Mouse (Mus musculus) liver, embryonic 15.5 days (tissue): ENCODE data around the gene Fam160a1. TPM values are rescaled to one million over a fixed set of nuclear protein-coding genes. Genes with fewer than 3 reads are reported as not detected.

ENCODE experiments used
- ATAC-seq: fragments of 200-750 bp; cut with Nextera tagmentation; 2 replicates; pipeline ENCODE4 v1.8.0; 2017; ENCODE audit warnings: moderate number of reproducible peaks, mild to moderate bottlenecking, moderate library complexity; ENCODE audit not compliant: insufficient read depth
- H3K27ac ChIP-seq: fragments of 300-500 bp; sonication (generic); replicated peaks from 2 replicates; pipeline ENCODE4 v1.5.1; 2015; ENCODE audit warnings: mild to moderate bottlenecking, inconsistent platforms
- H3K27me3 ChIP-seq: fragments of 300-500 bp; sonication (generic); 2 replicates; pipeline ENCODE4 v1.6.1; 2015; ENCODE audit warnings: mild to moderate bottlenecking, inconsistent platforms
- H3K36me3 ChIP-seq: fragments of 300-500 bp; sonication (generic); replicated peaks from 2 replicates; pipeline ENCODE4 v1.6.1; 2015; ENCODE audit warnings: moderate library complexity, mild to moderate bottlenecking, inconsistent platforms
- H3K4me1 ChIP-seq: fragments of 300-500 bp; sonication (generic); replicated peaks from 2 replicates; pipeline ENCODE4 v1.6.1; 2015; ENCODE audit warnings: inconsistent platforms
- H3K4me2 ChIP-seq: fragments of 300-500 bp; sonication (generic); 2 replicates; pipeline ENCODE4 v1.6.1; 2015; ENCODE audit warnings: moderate library complexity, mild to moderate bottlenecking, inconsistent platforms
- H3K4me3 ChIP-seq: fragments of 300-500 bp; sonication (generic); replicated peaks from 2 replicates; pipeline ENCODE4 v1.5.1; 2015; ENCODE audit warnings: mild to moderate bottlenecking, inconsistent platforms
- H3K9ac ChIP-seq: fragments of 300-500 bp; sonication (generic); 2 replicates; pipeline ENCODE4 v1.6.1; 2015; ENCODE audit warnings: moderate library complexity, mild to moderate bottlenecking, inconsistent platforms
- H3K9me3 ChIP-seq: fragments of 300-500 bp; sonication (generic); replicated peaks from 2 replicates; pipeline ENCODE4 v1.6.1; 2016; ENCODE audit warnings: inconsistent platforms
- WGBS: fragments of 180-500 bp; shearing (Covaris S2); methylation state at CpG from one replicate; pipeline ENCODE4 v1.1.7; 2015; ENCODE audit warnings: mixed read lengths; ENCODE audit not compliant: insufficient replicate concordance; 5-methylcytosine and 5-hydroxymethylcytosine counted together
- polyA plus RNA-seq: library from polyadenylated mRNA; unstranded; fragments of >200 nt; fragmentation: Nextera tagmentation; extraction: Ambion mirVana; gene quantifications from 2 replicates; pipeline ENCODE4 v1.2.1, GENCODE M21; 2015

Gene Fam160a1
- polyA plus RNA-seq, 1 experiment from 2014 or later: 0.30 TPM

DNA sequence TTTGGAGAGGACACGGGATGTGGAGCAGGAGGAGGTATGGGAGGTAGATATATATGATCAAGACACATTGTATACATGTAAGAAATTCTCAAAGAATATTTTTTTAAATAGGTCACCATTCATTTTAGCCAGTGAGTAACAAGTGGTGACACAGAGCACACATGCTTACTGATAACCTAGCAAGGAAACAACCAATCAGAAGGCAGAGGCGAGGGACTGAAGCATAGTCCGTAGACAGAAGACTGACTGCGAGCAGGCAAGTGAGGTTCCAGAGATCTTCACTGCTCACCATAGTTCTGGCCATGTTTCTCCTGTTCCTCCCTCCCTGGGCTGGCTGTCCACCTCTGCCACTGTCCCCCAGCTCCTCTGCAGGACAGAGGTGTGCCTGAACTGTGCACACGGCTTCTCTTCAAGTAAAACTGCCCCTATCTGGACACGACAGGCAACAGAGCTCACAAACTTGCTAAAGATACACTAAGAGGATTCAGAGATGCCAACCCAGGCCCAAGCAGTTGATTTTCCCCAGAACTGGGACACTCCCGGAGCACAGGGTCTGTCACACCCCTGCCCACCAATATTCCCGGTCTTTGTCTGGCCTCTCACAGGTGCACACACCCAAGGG lies 137.7 kb downstream of the Fam160a1 start:
- Histone ChIP-seq H3K27me3 (no peaks in the 10 kb centered on the region; the same call in 1 of the 2 replicates), H3K9ac (no peak overlapping the region), H3K9me3 (no peaks in the 10 kb centered on the region), H3K36me3 (no peaks in the 10 kb centered on the region), H3K4me1 (0 out of 2 replicates have a peak, but pooled peaks cover 4% of the 10 kb centered on the region), H3K27ac (no peak overlapping the region), H3K4me2 (peak overlapping the region; percentile 25; the same call in 1 of the 2 replicates), H3K4me3 (no peak overlapping the region)
- 45% methylated on average over 8 of the region's 8 CpGs for WGBS
- ATAC-seq: peak; percentile 63; the same call in 1 of the 2 replicates

DNA sequence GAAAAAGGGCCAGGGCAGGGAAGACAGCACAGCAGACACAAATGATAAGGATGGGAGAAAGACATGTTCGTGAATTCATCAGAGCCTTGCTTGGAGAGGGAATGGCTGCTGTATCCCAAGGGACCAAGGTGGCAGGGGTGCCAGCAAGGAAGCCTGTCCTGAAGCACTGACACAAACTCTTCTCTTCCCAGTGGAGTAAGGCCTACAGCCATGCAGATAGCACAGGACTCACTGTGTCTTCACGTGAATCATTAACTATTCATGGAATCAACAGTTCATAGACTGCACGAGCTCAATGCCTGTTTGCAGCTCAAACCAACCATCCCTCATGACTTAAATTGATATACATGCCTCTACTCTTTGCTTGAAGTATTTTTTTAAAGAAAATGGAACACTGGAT lies 139.1 kb downstream of the Fam160a1 start:
- Histone ChIP-seq H3K4me2 (no peak overlapping the region), H3K4me1 (0 out of 2 replicates have a peak, but pooled peaks cover 4% of the 10 kb centered on the region), H3K9ac (no peak overlapping the region), H3K27ac (no peak overlapping the region), H3K4me3 (no peak overlapping the region), H3K27me3 (no peaks in the 10 kb centered on the region; the same call in 1 of the 2 replicates), H3K9me3 (no peaks in the 10 kb centered on the region), H3K36me3 (no peaks in the 10 kb centered on the region)
- no peak for ATAC-seq
- WGBS: 54% methylated on average over 3 of the region's 3 CpGs

DNA sequence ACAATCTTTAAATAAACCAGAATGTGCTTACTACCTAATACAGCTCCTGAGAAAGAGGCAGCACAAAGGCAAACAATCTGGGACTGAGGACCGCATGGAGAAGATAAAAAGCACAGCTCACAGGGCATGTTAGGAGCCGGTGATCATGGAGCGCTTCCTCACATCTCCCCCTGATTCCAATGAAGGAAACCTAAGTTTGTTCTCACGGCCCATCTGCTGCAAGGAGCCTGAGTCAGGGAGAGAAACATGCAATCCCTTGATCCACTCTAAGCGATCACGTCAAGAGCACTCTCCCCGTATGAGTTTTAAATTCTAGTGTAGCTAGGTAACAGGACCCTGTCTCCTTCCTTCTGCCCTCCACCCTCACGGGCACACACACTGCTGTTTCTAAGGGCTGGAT lies 140.0 kb downstream of the Fam160a1 start:
- no peak for ATAC-seq
- H3K4me3 ChIP-seq: no peak overlapping the region
- 68% methylated on average over 8 of the region's 8 CpGs for WGBS
- H3K9ac ChIP-seq: no peak overlapping the region
- H3K4me1 ChIP-seq: 0 out of 2 replicates have a peak, but pooled peaks cover 4% of the 10 kb centered on the region
- no peaks in the 10 kb centered on the region; the same call in 1 of the 2 replicates for H3K27me3 ChIP-seq
- H3K36me3 ChIP-seq: no peaks in the 10 kb centered on the region
- H3K9me3 ChIP-seq: no peaks in the 10 kb centered on the region
- no peak overlapping the region for H3K27ac ChIP-seq
- no peak overlapping the region for H3K4me2 ChIP-seq

DNA sequence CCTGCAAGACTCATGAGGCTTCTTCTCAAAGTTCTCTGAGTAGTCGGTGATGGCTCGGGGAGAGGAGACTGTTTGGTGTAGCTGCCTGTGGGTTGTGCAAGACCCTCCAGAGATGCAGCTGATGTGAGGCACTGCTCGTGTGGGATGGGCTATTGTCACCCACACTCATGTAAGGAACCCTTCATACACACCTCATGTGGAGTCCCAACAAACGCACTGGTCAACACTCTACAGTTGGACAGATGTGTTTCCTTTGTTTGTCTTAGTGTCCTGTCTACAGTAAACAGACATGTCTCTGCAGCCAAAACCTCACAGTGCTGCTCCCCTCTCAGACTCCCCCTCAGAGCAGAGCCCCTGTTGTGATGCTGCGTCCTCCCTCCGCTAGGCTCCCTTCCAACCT lies 147.2 kb downstream of the Fam160a1 start:
- WGBS: 58% methylated on average over 6 of the region's 6 CpGs
- H3K36me3 ChIP-seq: no peaks in the 10 kb centered on the region
- ATAC-seq: no peak

DNA sequence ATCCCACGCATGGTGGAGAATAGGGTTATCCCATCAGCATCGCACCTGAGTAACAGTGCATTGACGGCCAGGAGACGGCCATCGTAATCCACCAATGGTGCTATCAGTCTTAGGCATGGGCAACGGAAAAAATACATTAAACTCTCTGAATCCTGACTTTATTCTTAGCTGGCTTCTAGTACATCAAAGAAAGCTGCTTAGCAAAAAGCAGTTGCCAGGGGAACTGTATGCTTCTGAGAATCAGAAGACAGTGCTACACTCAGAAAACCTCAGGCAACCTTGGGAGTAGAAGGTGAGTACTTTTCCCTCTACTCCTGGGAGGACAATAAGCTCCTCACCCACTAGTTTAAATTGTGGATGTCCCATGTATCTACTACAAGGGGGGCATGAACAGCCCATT lies 149.4 kb downstream of the Fam160a1 start:
- Histone ChIP-seq H3K4me2 (no peak overlapping the region), H3K9ac (no peak overlapping the region), H3K27ac (no peak overlapping the region), H3K36me3 (no peaks in the 10 kb centered on the region), H3K27me3 (no peaks in the 10 kb centered on the region), H3K4me3 (no peak overlapping the region), H3K9me3 (no peaks in the 10 kb centered on the region), H3K4me1 (no peaks in the 10 kb centered on the region)
- no peak for ATAC-seq
- WGBS: 78% methylated on average over 6 of the region's 6 CpGs

More for the DNA sequence above, 147.2 kb downstream of the Fam160a1 start:
- Histone ChIP-seq H3K4me1 (no peaks in the 10 kb centered on the region), H3K4me2 (no peak overlapping the region), H3K27ac (no peak overlapping the region), H3K27me3 (no peaks in the 10 kb centered on the region), H3K9ac (no peak overlapping the region), H3K9me3 (no peaks in the 10 kb centered on the region), H3K4me3 (no peak overlapping the region)

DNA sequence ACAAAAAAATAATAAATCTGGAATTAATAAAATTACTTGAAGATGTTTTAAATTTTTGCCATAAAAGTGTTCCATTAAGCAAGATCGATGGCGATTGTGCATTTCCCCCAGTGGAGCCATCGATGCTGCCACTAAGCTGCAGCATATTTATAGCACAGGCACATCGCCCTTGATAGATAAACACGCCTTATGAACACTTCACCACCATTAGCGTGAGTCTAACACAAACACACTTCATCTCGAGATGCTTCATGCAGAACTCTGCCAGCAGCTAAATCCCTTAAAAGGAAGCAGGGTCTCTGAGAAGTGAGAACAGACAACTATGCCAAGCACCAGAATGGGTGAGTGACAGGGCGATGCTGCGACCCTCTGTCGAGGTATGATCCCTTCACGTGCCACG lies 150.4 kb downstream of the Fam160a1 start:
- Histone ChIP-seq H3K4me1 (no peaks in the 10 kb centered on the region), H3K36me3 (no peaks in the 10 kb centered on the region), H3K4me3 (no peak overlapping the region), H3K27ac (no peak overlapping the region), H3K9me3 (no peaks in the 10 kb centered on the region), H3K9ac (no peak overlapping the region), H3K27me3 (no peaks in the 10 kb centered on the region), H3K4me2 (no peak overlapping the region)
- no peak for ATAC-seq
- WGBS: 66% methylated on average over 12 of the region's 12 CpGs

DNA sequence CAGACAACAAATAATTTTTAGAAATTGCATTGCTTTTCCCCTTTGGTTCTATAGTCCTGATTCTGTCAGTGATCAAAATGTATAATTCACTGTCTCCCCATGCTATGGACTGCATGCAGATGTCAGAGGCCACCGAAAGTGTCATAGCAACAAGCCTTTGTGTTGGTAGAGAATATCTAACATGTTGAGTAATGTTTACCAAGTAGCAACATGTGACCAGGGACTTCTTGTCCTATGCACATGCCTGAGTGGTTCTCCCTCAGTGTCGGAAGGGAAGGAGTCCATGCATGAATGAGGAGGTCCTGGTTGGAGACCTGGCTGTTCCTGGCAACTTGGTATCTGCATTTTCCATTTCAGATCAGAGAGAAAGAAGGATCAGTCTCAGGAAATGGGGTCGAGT lies 150.9 kb downstream of the Fam160a1 start:
- H3K27me3 ChIP-seq: no peaks in the 10 kb centered on the region
- no peaks in the 10 kb centered on the region for H3K36me3 ChIP-seq
- WGBS: 51% methylated on average over 3 of the region's 3 CpGs
- no peak overlapping the region for H3K9ac ChIP-seq
- no peak for ATAC-seq
- H3K4me3 ChIP-seq: no peak overlapping the region
- no peaks in the 10 kb centered on the region for H3K4me1 ChIP-seq
- no peaks in the 10 kb centered on the region for H3K9me3 ChIP-seq
- no peak overlapping the region for H3K4me2 ChIP-seq
- no peak overlapping the region for H3K27ac ChIP-seq

DNA sequence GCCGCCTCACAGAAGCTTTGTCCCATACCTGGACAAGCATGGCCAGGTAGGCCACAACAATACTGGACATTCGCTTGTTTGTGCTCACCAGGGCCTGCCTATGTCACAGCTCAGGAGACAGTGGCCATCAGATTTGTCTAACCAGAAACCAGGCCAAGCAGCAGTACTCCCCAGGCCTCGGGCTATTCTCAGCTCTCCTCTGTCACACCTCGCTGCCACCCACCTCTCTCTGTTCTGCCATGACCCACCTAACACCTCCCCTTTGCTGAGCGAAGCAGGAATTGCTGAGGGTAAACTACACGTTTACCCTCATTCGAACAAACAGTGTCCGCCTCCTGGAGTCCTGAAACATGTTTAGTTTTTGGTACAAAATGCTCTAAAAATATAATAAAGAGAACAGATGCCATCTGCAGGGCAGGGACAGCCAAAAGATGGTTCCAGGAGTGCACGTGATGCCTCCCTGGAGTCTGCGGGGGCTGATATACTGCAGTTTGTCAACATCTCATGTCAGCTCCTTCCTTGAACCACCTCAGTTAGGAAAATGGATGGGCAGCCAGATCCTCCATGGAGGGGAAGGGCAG lies 152.4 kb downstream of the Fam160a1 start:
- Histone ChIP-seq H3K4me2 (no peak overlapping the region), H3K27me3 (no peaks in the 10 kb centered on the region), H3K9me3 (no peaks in the 10 kb centered on the region), H3K4me1 (no peaks in the 10 kb centered on the region), H3K4me3 (no peak overlapping the region), H3K27ac (no peak overlapping the region), H3K36me3 (no peaks in the 10 kb centered on the region), H3K9ac (no peak overlapping the region)
- no peak for ATAC-seq
- WGBS: 60% methylated on average over 10 of the region's 10 CpGs

DNA sequence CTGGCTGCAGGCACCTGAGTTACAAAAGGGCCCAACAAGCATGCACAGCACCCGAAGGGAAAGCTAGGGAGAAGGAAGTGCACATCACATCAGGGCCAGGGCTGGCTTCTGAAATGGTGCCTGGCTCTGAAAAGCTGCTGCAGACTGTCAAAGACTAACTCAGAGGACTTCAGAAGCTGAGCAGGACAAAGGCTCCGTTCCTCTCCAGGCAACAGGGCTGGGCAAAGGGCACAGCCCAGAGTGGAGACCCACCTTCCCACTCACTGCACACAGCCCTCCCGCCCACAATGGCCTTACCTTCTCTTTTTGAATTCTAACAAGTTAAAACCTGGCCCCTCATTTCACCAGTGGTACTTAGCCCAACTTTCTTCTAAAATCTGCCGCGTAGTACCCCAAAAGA lies 153.3 kb downstream of the Fam160a1 start:
- Histone ChIP-seq H3K27me3 (no peaks in the 10 kb centered on the region), H3K4me3 (no peak overlapping the region), H3K9me3 (no peaks in the 10 kb centered on the region), H3K9ac (no peak overlapping the region), H3K4me2 (no peak overlapping the region), H3K27ac (no peak overlapping the region), H3K4me1 (no peaks in the 10 kb centered on the region), H3K36me3 (no peaks in the 10 kb centered on the region)
- no peak for ATAC-seq
- 56% methylated on average over 5 of the region's 5 CpGs for WGBS

DNA sequence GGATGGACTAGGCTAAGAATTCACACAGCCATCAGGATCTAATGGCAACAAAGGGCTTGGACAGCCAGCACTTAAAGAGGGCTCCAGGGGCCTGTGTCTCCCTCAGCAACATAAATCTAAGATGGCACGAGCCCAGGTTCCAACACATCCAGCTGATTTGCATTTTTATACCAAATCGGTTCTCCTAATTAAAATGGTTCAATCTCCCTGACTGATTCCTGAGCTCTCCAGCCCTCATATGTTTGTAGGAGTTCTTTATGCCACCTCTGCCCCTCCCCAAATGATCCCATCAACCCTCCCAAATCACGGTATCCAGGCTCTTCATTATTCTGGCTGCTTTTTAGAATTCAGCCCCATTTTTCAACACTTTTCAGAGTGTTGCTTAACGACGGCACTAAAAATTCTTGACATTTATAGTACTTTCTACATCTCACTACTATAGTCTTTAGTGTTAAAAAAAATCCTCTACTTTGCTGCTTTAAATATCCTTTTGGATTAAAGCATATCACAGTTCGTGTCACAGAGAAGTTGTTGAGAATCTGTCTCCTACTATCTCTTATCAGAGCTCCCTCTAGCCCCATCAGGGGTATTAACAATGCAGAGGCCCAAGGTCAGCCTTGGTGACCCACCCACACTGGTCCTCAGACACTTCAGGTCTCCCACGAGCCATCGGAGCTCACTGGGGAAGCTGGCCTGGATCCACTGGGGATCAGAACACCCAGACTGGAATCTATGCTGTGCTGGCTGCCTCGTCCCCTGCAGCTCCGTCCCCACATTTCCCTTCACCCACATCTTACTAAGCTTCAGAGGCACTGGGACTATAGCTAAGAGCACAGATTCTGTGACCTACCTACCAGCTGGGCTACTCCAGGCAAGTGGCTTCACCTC lies 154.9 kb downstream of the Fam160a1 start:
- Histone ChIP-seq H3K27me3 (no peaks in the 10 kb centered on the region), H3K4me2 (no peak overlapping the region), H3K9me3 (no peaks in the 10 kb centered on the region), H3K4me1 (no peaks in the 10 kb centered on the region), H3K9ac (no peak overlapping the region), H3K36me3 (no peaks in the 10 kb centered on the region), H3K27ac (no peak overlapping the region), H3K4me3 (no peak overlapping the region)
- WGBS: 62% methylated on average over 10 of the region's 10 CpGs
- ATAC-seq: no peak

DNA sequence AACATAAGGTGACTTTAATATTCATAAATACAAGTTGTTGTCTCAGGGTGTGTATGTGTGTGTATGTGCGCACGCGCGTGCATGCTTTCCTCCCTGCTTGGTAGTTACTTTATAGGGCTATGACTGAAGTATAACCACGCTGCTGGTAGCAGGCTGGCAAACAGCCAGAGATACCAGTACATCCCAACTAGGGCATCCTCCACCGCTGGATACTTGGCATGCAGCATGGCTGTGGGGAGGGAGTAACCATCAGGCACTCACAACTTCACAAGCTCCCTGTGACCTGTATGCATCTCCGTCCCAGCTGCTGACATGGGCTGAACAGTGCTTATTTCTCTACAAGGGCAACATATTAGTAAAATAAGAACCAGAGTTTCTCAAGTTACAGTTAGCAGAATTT lies 157.4 kb downstream of the Fam160a1 start:
- no peaks in the 10 kb centered on the region for H3K27me3 ChIP-seq
- H3K4me3 ChIP-seq: no peak overlapping the region
- H3K4me2 ChIP-seq: no peak overlapping the region
- no peak overlapping the region for H3K9ac ChIP-seq
- ATAC-seq: no peak
- H3K36me3 ChIP-seq: no peaks in the 10 kb centered on the region
- no peak overlapping the region for H3K27ac ChIP-seq
- H3K9me3 ChIP-seq: no peaks in the 10 kb centered on the region
- H3K4me1 ChIP-seq: no peaks in the 10 kb centered on the region
- 75% methylated on average over 7 of the region's 7 CpGs for WGBS
